10 mouse cellular contexts compared by ENCODE assay signal in the genomic region with DNA sequence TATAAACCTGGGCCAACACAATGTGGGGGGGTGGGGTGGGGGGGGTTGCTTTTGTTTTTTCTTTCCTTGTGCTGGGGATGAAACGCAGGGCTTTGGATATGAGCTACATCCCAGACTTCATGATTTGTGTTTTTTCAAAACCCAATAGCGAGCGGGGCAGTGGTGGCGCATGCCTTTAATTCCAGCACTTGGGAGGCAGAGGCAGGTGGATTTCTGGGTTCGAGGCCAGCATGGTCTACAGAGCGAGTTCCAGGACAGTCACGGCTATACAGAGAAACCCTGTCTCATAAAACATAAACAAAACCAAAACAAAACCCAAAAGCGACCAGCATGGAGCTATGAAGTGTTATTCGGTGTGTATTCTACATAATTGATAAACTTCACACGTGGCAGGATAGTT. TPM values are rescaled to one million over a fixed set of nuclear protein-coding genes. Genes with fewer than 3 reads are reported as not detected.
A peak's percentile ranks its signal among the peaks of the same experiment; 100 is the strongest.
DNase-seq lines count a peak whose midpoint lies in the region; ATAC-seq and TF ChIP-seq lines count a peak whose summit lies in the region.
"Had no signal": no experiment of that assay in that cellular context is flagged by ENCODE, and none has a peak within 500 bp of the region (broad histone marks: within the 10 kb centered on the region; RNA-seq: fewer than 3 reads in every experiment).

No protein-coding gene starts in this region.

- H3K4me2 ChIP-seq in heart, embryonic 16.5 days (ENCODE audit: low read depth, low read length), result peak overlapping the region; percentile 71
- H3K4me2 ChIP-seq in midbrain, embryonic 14.5 days (ENCODE audit: low read length), result peak overlapping the region; percentile 84; the same call in 1 of the 2 replicates

- no peaks in the 10 kb centered on the region for H3K27me3 ChIP-seq in kidney, adult 2 months (replicated peaks; ENCODE audit: control insufficient read depth, insufficient read depth, low read length)
- H3K27me3 ChIP-seq in embryonic facial prominence, embryonic 10.5 days (replicated peaks; ENCODE audit: low read depth, poor library complexity, severe bottlenecking), result 0 out of 2 replicates have a peak, but pooled peaks cover 3% of the 10 kb centered on the region
- no peaks in the 10 kb centered on the region for H3K27me3 ChIP-seq in heart, embryonic 16.5 days (ENCODE audit: control insufficient read depth, insufficient read depth, low read length)
- no peaks in the 10 kb centered on the region for H3K27me3 ChIP-seq in midbrain, embryonic 14.5 days (ENCODE audit: control insufficient read depth, insufficient read depth, low read length)
- H3K27me3 ChIP-seq: Patski had no signal

- H3K9me3 ChIP-seq in embryonic facial prominence, embryonic 10.5 days, result no peaks in the 10 kb centered on the region
- H3K9me3 ChIP-seq in heart, embryonic 16.5 days (replicated peaks; ENCODE audit: control insufficient read depth, low read length), result no peaks in the 10 kb centered on the region
- H3K9me3 ChIP-seq in midbrain, embryonic 14.5 days (ENCODE audit: control insufficient read depth, low read length), result no peaks in the 10 kb centered on the region

- H3K4me1 ChIP-seq in kidney, adult 2 months (ENCODE audit: control insufficient read depth, insufficient read depth, low read length), result peaks cover 20% of the 10 kb centered on the region
- H3K4me1 ChIP-seq in embryonic facial prominence, embryonic 10.5 days, result peaks cover 34% of the 10 kb centered on the region
- peaks cover 29% of the 10 kb centered on the region for H3K4me1 ChIP-seq in heart, embryonic 16.5 days (ENCODE audit: control insufficient read depth, insufficient read depth, low read length)
- H3K4me1 ChIP-seq in midbrain, embryonic 14.5 days (ENCODE audit: control insufficient read depth, insufficient read depth, low read length), result peaks cover 7% of the 10 kb centered on the region; the same call in 1 of the 2 replicates

- WGBS in kidney, adult 2 months, result 77% methylated on average over 10 of the region's 10 CpGs
- 83% methylated on average over 10 of the region's 10 CpGs for WGBS in embryonic facial prominence, embryonic 10.5 days
- WGBS in heart, embryonic 16.5 days, result 76% methylated on average over 10 of the region's 10 CpGs
- 85% methylated on average over 10 of the region's 10 CpGs for WGBS in midbrain, embryonic 14.5 days

- no peak for DNase-seq in kidney, adult 2 months
- no peak for DNase-seq in kidney, postnatal 36 days
- DNase-seq in embryonic facial prominence, embryonic 10.5 days (ENCODE audit: low spot score), result no peak
- no peak for DNase-seq in midbrain, embryonic 14.5 days
- DNase-seq in spleen, adult 18-20 months, result no peak
- DNase-seq in frontal cortex, postnatal 25 days (ENCODE audit: low spot score in 2 of 2), result no peak
- DNase-seq: cerebellum, postnatal 10 days; kidney, adult 11 months had no signal

- no peaks in the 10 kb centered on the region for H3K36me3 ChIP-seq in kidney, adult 2 months (ENCODE audit: control insufficient read depth, insufficient read depth, low read length)
- peaks cover 2% of the 10 kb centered on the region for H3K36me3 ChIP-seq in embryonic facial prominence, embryonic 10.5 days (replicated peaks)
- no peaks in the 10 kb centered on the region for H3K36me3 ChIP-seq in heart, embryonic 16.5 days (ENCODE audit: control insufficient read depth, insufficient read depth)
- no peaks in the 10 kb centered on the region for H3K36me3 ChIP-seq in midbrain, embryonic 14.5 days (ENCODE audit: control insufficient read depth, insufficient read depth, low read length)

- TF ChIP-seq POLR2A in kidney, adult 2 months (IDR thresholded peaks at IDR 0.05; ENCODE audit: low read depth, low read length), result no peak

- H3K9ac ChIP-seq in heart, embryonic 16.5 days (ENCODE audit: low read length), result peak overlapping the region; percentile 74
- H3K9ac ChIP-seq in midbrain, embryonic 14.5 days (replicated peaks; ENCODE audit: low read length), result no peak overlapping the region

- no peak for TF ChIP-seq CTCF in kidney, adult 2 months (conservative IDR thresholded peaks at IDR 0.05; ENCODE audit: insufficient read depth, insufficient read length, low read depth, low read length)

- peak overlapping the region; percentile 73; the same call in 1 of the 2 replicates for H3K27ac ChIP-seq in kidney, adult 2 months (ENCODE audit: insufficient read depth, low read depth, low read length)
- H3K27ac ChIP-seq in embryonic facial prominence, embryonic 10.5 days (replicated peaks), result no peak overlapping the region
- H3K27ac ChIP-seq in heart, embryonic 16.5 days (ENCODE audit: low read length), result peak overlapping the region; percentile 98
- no peak overlapping the region for H3K27ac ChIP-seq in midbrain, embryonic 14.5 days (replicated peaks; ENCODE audit: low read depth, low read length)

- ATAC-seq in heart, embryonic 16.5 days (replicated peaks; ENCODE audit: extremely low read depth, insufficient read depth, low FRiP score), result no peak
- ATAC-seq in midbrain, embryonic 14.5 days (ENCODE audit: low FRiP score, low TSS enrichment), result no peak

- no peak overlapping the region for H3K4me3 ChIP-seq in kidney, adult 2 months (ENCODE audit: insufficient read depth, low read depth, low read length)
- peak overlapping the region; percentile 87 for H3K4me3 ChIP-seq in embryonic facial prominence, embryonic 10.5 days
- peak overlapping the region; percentile 81 for H3K4me3 ChIP-seq in heart, embryonic 16.5 days (ENCODE audit: low read length)
- peak overlapping the region; percentile 78; the same call in 1 of the 2 replicates for H3K4me3 ChIP-seq in midbrain, embryonic 14.5 days (replicated peaks; ENCODE audit: low read depth, low read length)

RNA-seq across cellular contexts. Expression of a gene that starts 0.9 kb away (rescaled TPM):
- 12.0 and 16.7 TPM in 2 replicates for polyA plus RNA-seq in kidney, adult 2 months (2012; rRNA removed)
- 53.6 TPM in 2 replicates for polyA plus RNA-seq in embryonic facial prominence, embryonic 10.5 days (2016; fragmentation: Nextera tagmentation; extraction: Ambion mirVana)
- 112 and 118 TPM in 2 replicates for polyA plus RNA-seq in heart, embryonic 16.5 days (2015; fragmentation: Nextera tagmentation; extraction: Ambion mirVana)
- polyA plus RNA-seq in midbrain, embryonic 14.5 days (2014; fragmentation: Nextera tagmentation; extraction: Ambion mirVana), result 14.6 and 23.2 TPM in 2 replicates

Comparison
In these comparisons a context has a peak if more than half of its experiments do, and no peak if none do; other contexts are left out.
1. H3K27ac ChIP-seq: peak in kidney, adult 2 months (single experiment) and heart, embryonic 16.5 days (single experiment); none in embryonic facial prominence, embryonic 10.5 days (single experiment) and midbrain, embryonic 14.5 days (single experiment).